Mouse (Mus musculus) thymus, adult 2 months (tissue): Measurements from ENCODE around the gene Zmiz1. TPM values are rescaled to one million over a fixed set of nuclear protein-coding genes. Genes with fewer than 3 reads are reported as not detected.

Experiments used
- DNase-seq: peaks from one replicate; pipeline ENCODE4 v3.0.0; 2021
- H3K27ac ChIP-seq: fragments of 200-500 bp; 2 replicates; pipeline ENCODE4 v1.5.1; 2012; ENCODE audit warnings: low read length, control low read depth; ENCODE audit not compliant: control insufficient read depth, insufficient read depth
- H3K27me3 ChIP-seq: fragments of 200-500 bp; 2 replicates; pipeline ENCODE4 v1.6.1; 2012; ENCODE audit warnings: mild to moderate bottlenecking, low read length, moderate library complexity, mixed read lengths; ENCODE audit not compliant: control insufficient read depth, insufficient read depth
- H3K36me3 ChIP-seq: fragments of 200-500 bp; 2 replicates; pipeline ENCODE4 v1.6.1; 2012; ENCODE audit warnings: mild to moderate bottlenecking, low read length, moderate library complexity; ENCODE audit not compliant: control insufficient read depth, insufficient read depth
- H3K4me1 ChIP-seq: fragments of 200-500 bp; replicated peaks from 2 replicates; pipeline ENCODE4 v1.6.1; 2012; ENCODE audit warnings: low read length; ENCODE audit not compliant: control insufficient read depth, insufficient read depth
- H3K4me3 ChIP-seq: fragments of 200-500 bp; 2 replicates; pipeline ENCODE4 v1.5.1; 2012; ENCODE audit warnings: mild to moderate bottlenecking, low read length, control low read depth, moderate library complexity; ENCODE audit not compliant: control insufficient read depth, insufficient read depth
- CTCF ChIP-seq: fragments of 200-500 bp; IDR thresholded peaks from 2 replicates; pipeline ENCODE4 v1.5.1; 2012; ENCODE audit warnings: mild to moderate bottlenecking, control low read depth, low read length, moderate library complexity, borderline replicate concordance; ENCODE audit not compliant: control insufficient read depth, poor library complexity, insufficient read depth; ENCODE audit errors: extremely low read depth
- POLR2A ChIP-seq: fragments of 200-500 bp; IDR thresholded peaks from 2 replicates; pipeline ENCODE4 v1.6.1; 2012; ENCODE audit warnings: mild to moderate bottlenecking, low read length, control low read depth, moderate library complexity; ENCODE audit not compliant: control insufficient read depth, poor library complexity, insufficient read depth; ENCODE audit errors: extremely low read depth
- WGBS: fragments of 180-500 bp; shearing (Covaris S2); methylation state at CpG from one replicate; pipeline ENCODE4 v1.1.7; 2018; 5-methylcytosine and 5-hydroxymethylcytosine counted together
- polyA plus RNA-seq: library from polyadenylated mRNA; depleted of rRNA; stranded (reverse); fragments of >200 nt; gene quantifications from 2 replicates; pipeline ENCODE4 v1.2.3, GENCODE M21; 2012

Zmiz1 gene
- polyA plus RNA-seq, 1 experiment, result 58.9 TPM

DNA sequence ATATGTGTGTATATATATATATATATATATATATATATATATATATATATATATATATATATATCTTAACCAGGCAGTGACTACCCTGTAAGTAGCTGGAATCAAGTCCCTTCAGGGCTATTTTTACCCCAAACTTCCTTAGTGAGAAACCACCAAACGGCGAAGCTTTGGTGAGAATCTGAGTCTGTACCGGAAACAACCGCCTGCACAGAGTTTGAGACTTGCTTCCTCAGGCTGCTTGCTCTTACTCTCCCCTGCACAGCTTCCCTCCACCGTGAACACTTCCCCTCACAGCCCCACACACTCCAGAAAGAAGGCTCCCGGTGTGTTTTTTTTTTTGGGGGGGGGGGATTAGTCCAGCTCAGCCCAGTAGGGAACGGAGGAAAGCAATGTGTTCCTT lies 150.4 kb downstream of the Zmiz1 start:
- no peak for TF ChIP-seq POLR2A
- TF ChIP-seq CTCF, result no peak
- 5% methylated on average over 7 of the region's 7 CpGs for WGBS
- H3K36me3 ChIP-seq, result no peaks in the 10 kb centered on the region
- peak; percentile 64 for DNase-seq
- H3K4me1 ChIP-seq, result peaks cover 34% of the 10 kb centered on the region
- no peak overlapping the region for H3K27ac ChIP-seq
- no peak overlapping the region for H3K4me3 ChIP-seq
- H3K27me3 ChIP-seq, result no peaks in the 10 kb centered on the region

- H3K36me3 ChIP-seq, result no peaks in the 10 kb centered on the region
- WGBS, result 91% methylated on average over 14 of the region's 14 CpGs
- no peak overlapping the region for H3K4me3 ChIP-seq
- no peaks in the 10 kb centered on the region for H3K27me3 ChIP-seq
- DNase-seq, result no peak
- peaks cover 39% of the 10 kb centered on the region for H3K4me1 ChIP-seq
- H3K27ac ChIP-seq, result no peak overlapping the region
- no peak for TF ChIP-seq POLR2A
- TF ChIP-seq CTCF, result no peak
Measured at GRCm38 (mm10) chr14:25610396-25611158, 151.6 kb downstream of the Zmiz1 start.

DNA sequence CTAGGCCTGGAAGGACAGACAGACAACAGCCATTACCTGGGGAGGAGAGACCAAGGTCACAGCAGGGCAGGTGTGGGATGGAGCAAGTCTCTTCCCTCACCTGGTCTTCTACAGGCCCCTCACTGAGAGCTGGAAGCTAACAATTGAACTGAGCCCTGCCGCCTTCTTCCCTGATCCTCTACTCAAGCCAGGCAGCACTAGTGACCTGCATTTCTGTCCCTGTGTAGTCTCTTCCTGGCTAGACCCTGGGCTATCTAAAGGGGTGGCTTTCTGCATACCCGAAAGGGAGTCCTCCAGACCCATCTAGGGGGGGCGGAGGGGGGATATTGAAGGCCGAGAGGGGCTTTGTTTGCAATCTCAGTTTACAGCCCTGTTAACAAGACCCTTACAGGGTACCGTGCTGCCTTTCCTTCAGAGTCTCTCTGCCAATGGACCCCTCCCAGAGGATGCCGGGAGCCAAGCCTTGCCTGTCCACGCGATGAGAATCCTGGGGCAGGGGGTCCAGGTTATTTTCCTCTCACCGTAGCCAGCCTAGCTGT lies 152.2 kb downstream of the Zmiz1 start:
- H3K4me3 ChIP-seq, result no peak overlapping the region
- H3K27ac ChIP-seq, result no peak overlapping the region
- H3K4me1 ChIP-seq, result peaks cover 37% of the 10 kb centered on the region
- no peaks in the 10 kb centered on the region for H3K36me3 ChIP-seq
- DNase-seq, result no peak
- H3K27me3 ChIP-seq, result no peaks in the 10 kb centered on the region
- WGBS, result 95% methylated on average over 9 of the region's 9 CpGs
- no peak for TF ChIP-seq CTCF
- TF ChIP-seq POLR2A, result no peak

- Histone ChIP-seq H3K36me3 (no peaks in the 10 kb centered on the region), H3K27ac (no peak overlapping the region), H3K4me3 (no peak overlapping the region), H3K27me3 (no peaks in the 10 kb centered on the region), H3K4me1 (peaks cover 30% of the 10 kb centered on the region)
- TF ChIP-seq CTCF, result no peak
- no peak for TF ChIP-seq POLR2A
- WGBS, result 88% methylated on average over 10 of the region's 10 CpGs
- DNase-seq, result no peak
Measured at GRCm38 (mm10) chr14:25611815-25612698, 153.1 kb downstream of the Zmiz1 start.

- Histone ChIP-seq H3K36me3 (no peaks in the 10 kb centered on the region), H3K27ac (no peak overlapping the region), H3K4me3 (no peak overlapping the region), H3K27me3 (no peaks in the 10 kb centered on the region), H3K4me1 (peaks cover 21% of the 10 kb centered on the region)
- 73% methylated on average over 8 of the region's 8 CpGs for WGBS
- DNase-seq, result no peak
- no peak for TF ChIP-seq CTCF
- no peak for TF ChIP-seq POLR2A
Measured at GRCm38 (mm10) chr14:25613942-25614575, 155.1 kb downstream of the Zmiz1 start.

DNA sequence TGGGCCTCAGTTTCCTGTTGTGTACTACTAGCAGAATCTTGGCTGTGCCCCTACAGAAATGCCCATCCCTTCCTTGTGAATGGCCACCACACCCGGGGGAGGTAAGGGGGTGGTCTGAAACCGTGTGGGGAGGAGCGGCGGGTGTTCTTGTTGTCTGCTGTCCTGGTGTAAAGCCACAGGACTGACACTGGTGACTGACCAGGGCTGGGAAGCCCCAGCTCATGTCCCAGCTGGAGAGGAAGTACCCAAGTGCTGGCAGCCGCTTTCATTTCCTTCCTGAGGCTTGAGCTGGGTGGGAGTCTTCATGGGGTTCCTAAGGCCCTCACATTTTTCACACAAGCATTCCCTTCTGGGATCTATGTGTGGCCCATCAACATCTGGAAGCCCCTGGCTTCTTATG lies 155.7 kb downstream of the Zmiz1 start:
- Histone ChIP-seq H3K36me3 (no peaks in the 10 kb centered on the region), H3K4me1 (peaks cover 20% of the 10 kb centered on the region)
- no peak for DNase-seq

More for the DNA sequence above, 155.7 kb downstream of the Zmiz1 start:
- 22% methylated on average over 5 of the region's 5 CpGs for WGBS
- no peak for TF ChIP-seq POLR2A
- TF ChIP-seq CTCF, result no peak
- H3K4me3 ChIP-seq, result no peak overlapping the region
- H3K27me3 ChIP-seq, result no peaks in the 10 kb centered on the region
- H3K27ac ChIP-seq, result no peak overlapping the region
